Mouse (Mus musculus) thymus, adult 2 months (tissue): ENCODE data around the gene Kif13a.

Source experiments
- CTCF ChIP-seq: fragments of 200-500 bp; IDR thresholded peaks from 2 replicates; pipeline ENCODE4 v1.5.1; 2012; ENCODE audit warnings: mild to moderate bottlenecking, control low read depth, low read length, moderate library complexity, borderline replicate concordance; ENCODE audit not compliant: control insufficient read depth, poor library complexity, insufficient read depth; ENCODE audit errors: extremely low read depth
- POLR2A ChIP-seq: fragments of 200-500 bp; IDR thresholded peaks from 2 replicates; pipeline ENCODE4 v1.6.1; 2012; ENCODE audit warnings: mild to moderate bottlenecking, low read length, control low read depth, moderate library complexity; ENCODE audit not compliant: control insufficient read depth, poor library complexity, insufficient read depth; ENCODE audit errors: extremely low read depth

DNA sequence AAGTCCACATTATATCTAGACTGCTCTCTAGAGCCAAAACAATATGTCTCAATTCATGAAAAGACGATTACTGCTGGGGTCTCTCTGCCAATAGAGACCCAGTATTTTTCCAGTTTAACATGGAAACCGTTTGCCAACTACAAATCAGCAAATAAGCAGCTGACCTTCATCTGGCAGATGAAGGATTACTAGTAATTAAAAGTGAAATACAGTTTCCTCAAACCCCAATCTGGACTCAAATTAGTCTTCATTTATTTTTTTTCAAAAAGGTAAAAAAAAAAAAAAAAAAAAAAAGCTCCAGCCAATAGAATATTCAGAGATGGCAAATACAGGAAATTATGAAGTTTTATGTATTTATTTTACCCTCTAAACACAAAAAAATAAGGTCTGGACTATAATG lies 199.7 kb downstream of the Kif13a start:
- TF ChIP-seq POLR2A: no peak
- no peak for TF ChIP-seq CTCF
